Mouse (Mus musculus) lung, embryonic 14.5 days (tissue): ENCODE results near the gene Etv6. TPM values are rescaled to one million over a fixed set of nuclear protein-coding genes. Genes with fewer than 3 reads are reported as not detected.
A peak's percentile ranks its signal among the peaks of the same experiment; 100 is the strongest.

Experiments
- ATAC-seq: fragments of 200-750 bp; cut with Nextera tagmentation; 2 replicates; pipeline ENCODE4 v1.8.0; 2017; ENCODE audit warnings: mild to moderate bottlenecking, moderate TSS enrichment, moderate library complexity; ENCODE audit not compliant: insufficient read depth
- DNase-seq: peaks from one replicate; pipeline ENCODE4 v3.0.0-alpha.2; 2015
- H3K27ac ChIP-seq: fragments of 300-500 bp; sonication (generic); 2 replicates; pipeline ENCODE4 v1.5.1; 2014; ENCODE audit warnings: low read depth, mild to moderate bottlenecking, moderate library complexity
- H3K27me3 ChIP-seq: fragments of 300-500 bp; sonication (generic); 2 replicates; pipeline ENCODE4 v1.6.1; 2014; ENCODE audit warnings: low read length, control low read depth; ENCODE audit not compliant: insufficient read depth
- H3K36me3 ChIP-seq: fragments of 300-500 bp; sonication (generic); 2 replicates; pipeline ENCODE4 v1.6.1; 2014; ENCODE audit warnings: control low read depth; ENCODE audit not compliant: insufficient read depth
- H3K4me1 ChIP-seq: fragments of 300-500 bp; sonication (generic); 2 replicates; pipeline ENCODE4 v1.6.1; 2014; ENCODE audit warnings: antibody characterized with exemption, control low read depth; ENCODE audit not compliant: insufficient read depth
- H3K4me2 ChIP-seq: fragments of 300-500 bp; sonication (generic); 2 replicates; pipeline ENCODE4 v1.6.1; 2014; ENCODE audit warnings: mild to moderate bottlenecking
- H3K4me3 ChIP-seq: fragments of 300-500 bp; sonication (generic); 2 replicates; pipeline ENCODE4 v1.5.1; 2014; ENCODE audit warnings: low read depth, low read length
- H3K9ac ChIP-seq: fragments of 300-500 bp; sonication (generic); 2 replicates; pipeline ENCODE4 v1.6.1; 2014
- H3K9me3 ChIP-seq: fragments of 300-500 bp; sonication (generic); 2 replicates; pipeline ENCODE4 v1.6.1; 2016; ENCODE audit warnings: low read depth, low read length, control low read depth
- CTCF ChIP-seq: IDR thresholded peaks from 2 replicates; pipeline ENCODE4 v1.5.1; 2016; ENCODE audit warnings: antibody characterized with exemption, low read depth
- WGBS: fragments of 180-500 bp; shearing (Covaris S2); extraction: QIAGEN DNeasy Blood & Tissue Kit; methylation state at CpG from one replicate; pipeline ENCODE4 v1.1.7; 2014; 5-methylcytosine and 5-hydroxymethylcytosine counted together
- polyA plus RNA-seq: library from polyadenylated mRNA; unstranded; fragments of >200 nt; fragmentation: Nextera tagmentation; extraction: Ambion mirVana; gene quantifications from 2 replicates; pipeline ENCODE4 v1.2.1, GENCODE M21; 2014

Etv6 gene
- polyA plus RNA-seq, 1 experiment from 2014 or later, result 21.4 TPM

DNA sequence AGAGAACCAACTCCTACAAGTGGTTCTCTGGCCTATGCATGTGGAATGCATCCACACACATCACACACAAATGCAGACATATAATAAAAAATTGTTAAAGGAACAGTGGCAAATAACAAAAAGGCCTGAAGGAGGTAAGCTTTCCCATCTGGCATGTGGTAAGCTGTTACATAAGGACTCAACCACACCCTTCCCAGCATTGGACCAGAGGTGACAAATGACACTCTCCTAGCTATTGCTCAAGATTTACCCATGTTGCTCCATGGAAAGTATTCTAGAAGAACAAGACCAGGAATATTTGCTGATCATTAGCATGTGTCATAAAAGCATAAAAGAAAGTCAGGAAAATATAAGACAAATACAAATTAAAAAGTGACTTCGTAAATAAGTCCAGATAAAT, 16.7 kb upstream of the Etv6 start:
- Histone ChIP-seq H3K4me3 (no peak overlapping the region), H3K27me3 (no peaks in the 10 kb centered on the region), H3K9me3 (no peaks in the 10 kb centered on the region), H3K27ac (no peak overlapping the region), H3K9ac (no peak overlapping the region), H3K4me1 (no peaks in the 10 kb centered on the region), H3K36me3 (no peaks in the 10 kb centered on the region), H3K4me2 (no peak overlapping the region)
- ATAC-seq, result no peak
- no peak for TF ChIP-seq CTCF
- 84% methylated on average over 1 of the region's 1 CpGs for WGBS
- DNase-seq, result no peak

DNA sequence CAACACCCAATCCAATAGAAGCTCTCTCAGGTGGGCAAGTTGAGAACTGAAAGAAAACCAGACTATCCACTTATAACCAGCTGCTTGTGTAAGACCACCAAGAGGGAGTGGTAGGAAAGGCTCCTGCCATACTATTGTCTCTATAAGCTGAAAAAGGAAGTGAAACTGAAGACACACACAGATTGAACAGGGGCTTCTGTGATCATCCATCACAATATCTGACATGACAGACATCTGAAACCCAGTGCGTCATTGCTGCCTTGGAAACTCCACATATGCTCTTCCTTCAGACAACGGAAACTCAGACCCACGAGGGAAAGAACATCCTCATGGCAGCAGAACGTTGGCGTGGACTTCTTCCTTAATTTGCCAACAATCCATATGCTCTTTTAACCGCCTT, 14.7 kb upstream of the Etv6 start:
- WGBS, result 73% methylated on average over 6 of the region's 6 CpGs
- no peak for ATAC-seq
- H3K27me3 ChIP-seq, result no peaks in the 10 kb centered on the region
- H3K4me3 ChIP-seq, result no peak overlapping the region
- DNase-seq, result no peak
- no peaks in the 10 kb centered on the region for H3K4me1 ChIP-seq
- H3K36me3 ChIP-seq, result no peaks in the 10 kb centered on the region
- H3K4me2 ChIP-seq, result no peak overlapping the region
- no peaks in the 10 kb centered on the region for H3K9me3 ChIP-seq
- no peak overlapping the region for H3K27ac ChIP-seq
- H3K9ac ChIP-seq, result no peak overlapping the region
- TF ChIP-seq CTCF, result no peak

DNA sequence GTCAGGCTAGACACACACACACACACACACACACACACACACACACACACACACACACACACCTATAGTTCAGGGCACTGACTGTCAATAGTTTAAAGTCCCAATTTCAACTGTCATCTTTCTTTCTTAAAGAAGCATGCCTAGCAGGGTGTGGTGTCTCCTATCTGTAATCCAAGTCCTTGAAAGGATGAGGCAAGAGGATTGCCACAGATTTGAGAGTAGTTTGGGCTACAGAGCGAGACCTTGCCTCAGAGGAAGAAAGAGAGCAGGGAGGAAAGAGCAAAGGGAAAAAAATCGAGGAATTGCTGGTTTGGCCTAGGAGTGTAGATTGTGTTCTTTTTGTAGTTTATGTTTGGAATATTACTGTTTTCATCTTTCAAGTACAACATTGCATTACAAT, 9.2 kb upstream of the Etv6 start:
- Histone ChIP-seq H3K36me3 (no peaks in the 10 kb centered on the region), H3K27ac (no peak overlapping the region), H3K9me3 (peaks cover 6% of the 10 kb centered on the region; the same call in 1 of the 2 replicates), H3K4me1 (no peaks in the 10 kb centered on the region), H3K4me2 (no peak overlapping the region), H3K4me3 (no peak overlapping the region), H3K9ac (no peak overlapping the region), H3K27me3 (no peaks in the 10 kb centered on the region)
- ATAC-seq, result no peak
- no peak for DNase-seq
- WGBS, result 73% methylated on average over 2 of the region's 2 CpGs
- no peak for TF ChIP-seq CTCF

DNA sequence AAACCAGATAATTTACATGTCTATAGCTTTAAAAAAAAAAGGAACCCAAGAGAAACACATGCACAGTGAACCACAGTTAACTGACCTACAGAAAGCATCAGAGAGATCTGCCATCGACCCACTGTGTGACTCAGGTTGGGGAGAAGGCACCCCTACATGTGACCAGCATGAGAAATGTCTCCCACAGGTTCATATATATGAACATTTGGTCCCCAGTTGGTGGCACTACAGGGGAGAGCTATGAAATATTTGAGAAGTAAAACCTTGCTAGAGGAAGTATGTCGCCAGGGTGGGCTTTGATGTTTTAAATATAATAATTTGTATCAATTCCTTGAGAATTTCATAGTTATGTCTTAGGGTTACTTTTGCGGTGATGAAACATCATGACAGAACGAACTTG, 8.5 kb upstream of the Etv6 start:
- no peaks in the 10 kb centered on the region for H3K27me3 ChIP-seq
- no peak overlapping the region for H3K4me2 ChIP-seq
- no peak for DNase-seq
- no peak overlapping the region for H3K9ac ChIP-seq
- 90% methylated on average over 4 of the region's 4 CpGs for WGBS
- no peaks in the 10 kb centered on the region for H3K4me1 ChIP-seq
- ATAC-seq, result no peak
- H3K36me3 ChIP-seq, result no peaks in the 10 kb centered on the region
- no peak for TF ChIP-seq CTCF
- H3K9me3 ChIP-seq, result peaks cover 6% of the 10 kb centered on the region; the same call in 1 of the 2 replicates
- no peak overlapping the region for H3K4me3 ChIP-seq
- no peak overlapping the region for H3K27ac ChIP-seq

DNA sequence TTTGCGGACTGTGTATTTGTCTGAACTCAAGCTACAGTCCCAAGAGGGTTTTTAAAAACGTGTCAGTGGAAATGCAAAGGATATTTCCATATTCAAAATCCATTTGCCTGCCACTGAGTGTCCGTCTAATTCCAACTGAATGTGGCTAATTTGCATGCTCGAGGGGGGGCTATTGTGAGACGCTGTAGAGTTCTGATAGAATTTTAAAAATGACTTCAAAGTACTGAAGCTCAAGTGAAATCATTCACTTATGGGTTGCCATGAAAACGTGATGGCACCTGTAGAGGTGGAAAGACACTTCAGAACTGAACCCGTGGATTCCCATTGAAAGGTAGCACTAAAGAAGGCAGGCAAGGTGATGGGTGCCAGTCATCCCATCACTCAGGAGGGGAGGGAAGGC, 3.0 kb upstream of the Etv6 start:
- no peak for DNase-seq
- no peaks in the 10 kb centered on the region for H3K27me3 ChIP-seq
- no peak overlapping the region for H3K9ac ChIP-seq
- peaks cover 15% of the 10 kb centered on the region for H3K4me1 ChIP-seq
- no peak overlapping the region for H3K4me2 ChIP-seq
- ATAC-seq, result no peak
- H3K27ac ChIP-seq, result no peak overlapping the region
- WGBS, result 23% methylated on average over 7 of the region's 7 CpGs
- peaks cover 6% of the 10 kb centered on the region; the same call in 1 of the 2 replicates for H3K9me3 ChIP-seq
- no peaks in the 10 kb centered on the region for H3K36me3 ChIP-seq
- TF ChIP-seq CTCF, result no peak
- H3K4me3 ChIP-seq, result no peak overlapping the region

DNA sequence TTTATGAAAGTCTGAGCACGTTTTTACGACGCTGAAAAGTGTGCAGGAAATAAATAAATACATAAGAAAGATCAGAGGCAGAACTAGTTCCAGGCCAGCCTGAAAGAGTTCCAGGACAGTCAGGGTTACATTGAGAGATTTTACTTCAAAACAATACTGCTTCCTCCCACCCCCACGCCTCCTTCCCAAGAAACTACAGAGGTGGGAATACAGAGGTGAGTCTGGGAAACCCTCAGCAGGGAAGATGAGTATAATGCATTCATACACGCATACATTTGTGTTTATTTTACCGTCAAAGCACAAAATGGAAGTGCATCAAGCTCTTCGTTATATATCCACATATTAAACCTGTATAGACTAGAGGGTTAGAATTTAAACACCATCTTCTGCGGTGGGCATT, 1.1 kb upstream of the Etv6 start:
- no peaks in the 10 kb centered on the region for H3K9me3 ChIP-seq
- peak overlapping the region; percentile 58 for H3K4me3 ChIP-seq
- ATAC-seq, result peak; percentile 1; the same call in 1 of the 2 replicates
- no peaks in the 10 kb centered on the region for H3K36me3 ChIP-seq
- WGBS, result under 1% methylated on average over 8 of the region's 8 CpGs
- peak overlapping the region; percentile 79 for H3K4me2 ChIP-seq
- H3K9ac ChIP-seq, result peak overlapping the region; percentile 97
- H3K27ac ChIP-seq, result peak overlapping the region; percentile 100
- peak; percentile 37 for DNase-seq
- peaks cover 31% of the 10 kb centered on the region for H3K4me1 ChIP-seq
- TF ChIP-seq CTCF, result no peak
- H3K27me3 ChIP-seq, result no peaks in the 10 kb centered on the region

DNA sequence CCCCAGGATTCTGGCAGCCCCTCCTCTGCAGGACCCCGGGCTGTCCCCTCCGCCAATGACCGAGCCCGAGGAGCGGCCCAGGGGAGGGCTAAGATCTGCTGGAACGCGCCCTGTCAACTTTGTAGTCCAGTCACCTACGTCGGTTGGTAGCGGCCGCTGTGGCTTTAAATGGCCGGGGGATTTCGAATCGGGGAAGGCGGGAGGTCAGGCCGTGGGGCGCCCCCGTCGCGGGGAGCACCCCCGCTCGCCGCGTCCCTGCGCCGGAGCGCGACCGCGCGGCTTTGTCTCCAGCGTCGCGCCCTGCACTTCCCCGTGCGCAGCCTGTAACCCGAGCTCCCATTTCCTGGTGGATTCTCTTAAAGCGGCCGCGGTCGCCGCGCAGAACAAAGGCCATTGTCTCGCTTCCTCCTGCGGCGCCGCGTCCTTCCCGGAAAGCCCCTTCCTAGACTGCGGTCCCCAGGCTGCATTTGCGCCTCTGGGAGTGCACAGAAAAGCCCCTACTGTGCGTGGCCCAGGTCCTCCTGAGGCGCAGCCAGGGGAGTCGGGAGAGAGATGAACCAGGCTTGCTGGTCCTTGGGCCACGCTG, 503 bp upstream of the Etv6 start:
- DNase-seq (peak; percentile 92), ATAC-seq (peak; percentile 94)
- H3K36me3 ChIP-seq, result no peaks in the 10 kb centered on the region
- peak overlapping the region; percentile 58 for H3K4me3 ChIP-seq
- no peaks in the 10 kb centered on the region for H3K9me3 ChIP-seq
- H3K27me3 ChIP-seq, result no peaks in the 10 kb centered on the region
- H3K27ac ChIP-seq, result peak overlapping the region; percentile 100
- peak overlapping the region; percentile 97 for H3K9ac ChIP-seq
- H3K4me1 ChIP-seq, result peaks cover 32% of the 10 kb centered on the region
- H3K4me2 ChIP-seq, result peak overlapping the region; percentile 79
- TF ChIP-seq CTCF, result no peak
- WGBS, result under 1% methylated on average over 55 of the region's 55 CpGs

DNA sequence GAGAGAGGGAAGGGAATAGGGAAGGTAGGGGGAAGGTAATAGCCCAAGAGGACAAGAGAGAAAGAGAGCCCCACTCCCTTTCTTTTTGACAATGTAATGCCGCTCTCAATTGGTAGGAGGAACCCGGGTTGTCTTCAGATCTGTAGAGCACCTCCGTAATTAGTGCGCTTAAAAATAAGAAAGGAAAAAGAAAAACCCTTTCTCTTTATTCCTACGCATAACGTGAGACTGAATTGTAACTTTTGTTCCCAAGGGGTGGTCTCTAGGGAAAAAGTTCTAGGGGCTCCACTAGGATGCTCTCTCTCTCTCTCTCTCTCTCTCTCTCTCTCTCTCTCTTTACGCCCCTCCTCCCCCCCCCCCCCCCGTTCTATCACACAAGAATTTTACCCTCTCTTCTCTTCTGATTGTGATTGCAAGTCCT, 1.0 kb downstream of the Etv6 start:
- H3K27me3 ChIP-seq, result no peaks in the 10 kb centered on the region
- peak overlapping the region; percentile 100 for H3K27ac ChIP-seq
- H3K4me1 ChIP-seq, result peaks cover 37% of the 10 kb centered on the region
- peak overlapping the region; percentile 97 for H3K9ac ChIP-seq
- no peaks in the 10 kb centered on the region for H3K36me3 ChIP-seq
- H3K9me3 ChIP-seq, result no peaks in the 10 kb centered on the region
- TF ChIP-seq CTCF, result no peak
- ATAC-seq (no peak), DNase-seq (peak; percentile 26)
- peak overlapping the region; percentile 79 for H3K4me2 ChIP-seq
- WGBS, result under 1% methylated on average over 7 of the region's 8 CpGs
- H3K4me3 ChIP-seq, result peak overlapping the region; percentile 58
